Mouse (Mus musculus) thymus, adult 2 months (tissue): ENCODE data around the gene Zfp992.

Experiments
- CTCF ChIP-seq: fragments of 200-500 bp; IDR thresholded peaks from 2 replicates; pipeline ENCODE4 v1.5.1; 2012; ENCODE audit warnings: mild to moderate bottlenecking, control low read depth, low read length, moderate library complexity, borderline replicate concordance; ENCODE audit not compliant: control insufficient read depth, poor library complexity, insufficient read depth; ENCODE audit errors: extremely low read depth
- POLR2A ChIP-seq: fragments of 200-500 bp; IDR thresholded peaks from 2 replicates; pipeline ENCODE4 v1.6.1; 2012; ENCODE audit warnings: mild to moderate bottlenecking, low read length, control low read depth, moderate library complexity; ENCODE audit not compliant: control insufficient read depth, poor library complexity, insufficient read depth; ENCODE audit errors: extremely low read depth

GRCm38 (mm10) chr4:146494980-146495379 is 46.2 kb downstream of the Zfp992 start:
- TF ChIP-seq CTCF (no peak), POLR2A (no peak)
